ENCODE assay signal across 21 mouse cellular contexts in the genomic region with DNA sequence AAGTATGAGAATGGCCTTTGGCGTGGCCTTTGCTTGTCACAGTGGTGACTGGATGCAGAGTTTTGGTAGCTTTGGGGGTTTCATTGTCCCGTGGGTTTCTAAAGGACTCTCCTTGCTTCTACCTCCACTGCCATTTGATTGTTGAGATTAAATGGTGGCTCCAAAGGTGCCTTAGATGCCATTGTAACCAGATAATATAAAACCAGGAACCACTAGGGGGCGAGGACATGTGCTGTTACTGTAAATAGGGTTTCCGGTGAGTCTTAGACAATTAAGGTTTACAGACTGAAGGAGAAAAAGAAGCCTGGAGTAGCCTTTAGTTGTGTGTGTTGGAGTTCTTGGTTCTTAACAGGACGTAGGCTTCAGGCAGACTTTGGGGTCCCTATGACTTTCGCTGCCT. TPM values are rescaled to one million over a fixed set of nuclear protein-coding genes. Genes with fewer than 3 reads are reported as not detected.
DNase-seq lines count a peak whose midpoint lies in the region; ATAC-seq and TF ChIP-seq lines count a peak whose summit lies in the region.
"Had no signal": no experiment of that assay in that cellular context is flagged by ENCODE, and none has a peak within 500 bp of the region (broad histone marks: within the 10 kb centered on the region; RNA-seq: fewer than 3 reads in every experiment).

No protein-coding gene starts in this region.

- TF ChIP-seq POLR2A in CH12.LX (IDR thresholded peaks at IDR 0.05; ENCODE audit: low read depth, low read length), result no peak

- WGBS in heart, embryonic 10.5 days, result 63% methylated on average over 6 of the region's 6 CpGs
- 70% methylated on average over 6 of the region's 6 CpGs for WGBS in lung, embryonic 14.5 days

- H3K27me3 ChIP-seq in heart, embryonic 10.5 days (ENCODE audit: insufficient read depth, poor library complexity, severe bottlenecking), result no peaks in the 10 kb centered on the region
- H3K27me3 ChIP-seq in lung, embryonic 14.5 days (ENCODE audit: insufficient read depth, low read length), result no peaks in the 10 kb centered on the region
- no peaks in the 10 kb centered on the region for H3K27me3 ChIP-seq in CH12.LX (replicated peaks)
- H3K27me3 ChIP-seq: embryonic facial prominence, embryonic 15.5 days; neural tube, embryonic 13.5 days had no signal

- TF ChIP-seq CTCF in lung, embryonic 14.5 days (IDR thresholded peaks at IDR 0.05; ENCODE audit: low read depth), result peak; percentile 38
- TF ChIP-seq CTCF in CH12.LX (conservative IDR thresholded peaks at IDR 0.05 in 1 of 2, IDR thresholded peaks at IDR 0.05 in 1 of 2; ENCODE audit: low read depth in 2 of 2, low read length in 2 of 2), result peak in 1 of 2 experiments; percentile 54; a peak in 2 of 4 replicates

- no peak overlapping the region for H3K4me2 ChIP-seq in lung, embryonic 14.5 days
- no peak overlapping the region for H3K4me2 ChIP-seq in CH12.LX (ENCODE audit: insufficient read depth, low read depth, poor library complexity, severe bottlenecking)
- H3K4me2 ChIP-seq: embryonic facial prominence, embryonic 15.5 days; neural tube, embryonic 13.5 days had no signal

- no peak for TF ChIP-seq EP300 in CH12.LX (IDR thresholded peaks at IDR 0.05; ENCODE audit: low read length)

- H3K9ac ChIP-seq in lung, embryonic 14.5 days, result no peak overlapping the region
- no peak overlapping the region for H3K9ac ChIP-seq in CH12.LX (ENCODE audit: insufficient read depth, low read depth)
- H3K9ac ChIP-seq: embryonic facial prominence, embryonic 15.5 days; neural tube, embryonic 13.5 days had no signal

- H3K9me3 ChIP-seq in heart, embryonic 10.5 days, result no peaks in the 10 kb centered on the region
- H3K9me3 ChIP-seq in lung, embryonic 14.5 days (ENCODE audit: low read depth, low read length), result no peaks in the 10 kb centered on the region
- no peaks in the 10 kb centered on the region for H3K9me3 ChIP-seq in CH12.LX (replicated peaks; ENCODE audit: low read length)
- H3K9me3 ChIP-seq: embryonic facial prominence, embryonic 15.5 days; neural tube, embryonic 13.5 days had no signal

- H3K79me2 ChIP-seq in CH12.LX (replicated peaks; ENCODE audit: control insufficient read depth, extremely low read depth, insufficient read depth, poor library complexity, severe bottlenecking), result no peaks in the 10 kb centered on the region

- intact Hi-C loops in heart, postnatal 10 days (cut with DNase I), result loop anchor here (5.0 kb wide), 2 partner anchors 163 to 568 kb away; no protein-coding TSS in a partner anchor
- intact Hi-C loops in left cerebral cortex, postnatal 10 days (cut with DNase I), result no loop called here

- H3K36me3 ChIP-seq in heart, embryonic 10.5 days, result no peaks in the 10 kb centered on the region
- H3K36me3 ChIP-seq in lung, embryonic 14.5 days (ENCODE audit: insufficient read depth), result no peaks in the 10 kb centered on the region
- no peaks in the 10 kb centered on the region for H3K36me3 ChIP-seq in CH12.LX (replicated peaks in 1 of 2; ENCODE audit: control insufficient read depth in 1 of 2, insufficient read depth in 1 of 2, low read length in 1 of 2)
- H3K36me3 ChIP-seq: embryonic facial prominence, embryonic 15.5 days; neural tube, embryonic 13.5 days had no signal

- TF ChIP-seq RAD21 in CH12.LX (IDR thresholded peaks at IDR 0.05; ENCODE audit: low read depth, low read length), result no peak; the same call in 1 of the 2 replicates

- ATAC-seq in lung, embryonic 14.5 days (ENCODE audit: insufficient read depth), result no peak
- ATAC-seq: forebrain, embryonic 14.5 days had no signal

- no peak overlapping the region for H3K4me3 ChIP-seq in heart, embryonic 10.5 days
- H3K4me3 ChIP-seq in lung, embryonic 14.5 days (ENCODE audit: low read depth, low read length), result no peak overlapping the region
- H3K4me3 ChIP-seq in CH12.LX (replicated peaks in 1 of 3; ENCODE audit: low read depth in 2 of 3, low read length in 2 of 3, poor library complexity in 1 of 3), result no peak overlapping the region
- H3K4me3 ChIP-seq: embryonic facial prominence, embryonic 15.5 days; neural tube, embryonic 13.5 days had no signal

- dilution Hi-C loops in CH12.LX (cut with MboI; ENCODE audit: extremely low pct_ligation_motif_present, extremely low pct_unique_long_range_greater_than_20kb, low sequenced_read_pairs), result no loop called here

- H3K27ac ChIP-seq in heart, embryonic 10.5 days, result peak overlapping the region; percentile 57
- no peak overlapping the region for H3K27ac ChIP-seq in lung, embryonic 14.5 days (ENCODE audit: low read depth)
- no peak overlapping the region for H3K27ac ChIP-seq in CH12.LX (ENCODE audit: insufficient read depth, low read depth)
- H3K27ac ChIP-seq: embryonic facial prominence, embryonic 15.5 days; macrophage; neural tube, embryonic 13.5 days had no signal

- no peak for DNase-seq in heart, embryonic 10.5 days (ENCODE audit: low spot score)
- DNase-seq in heart, postnatal 10 days, result no peak
- DNase-seq in lung, embryonic 14.5 days, result peak; percentile 36
- no peak for DNase-seq in lung, postnatal 10 days
- peak; percentile 14 for DNase-seq in CH12.LX (ENCODE audit: extremely low read depth)
- peak; percentile 65 for DNase-seq in ZHBTc4 (ENCODE audit: low read depth, low spot score)
- DNase-seq in left cerebral cortex, postnatal 10 days (ENCODE audit: extremely low spot score in 1 of 2, low spot score in 2 of 2), result no peak
- DNase-seq: adrenal gland, postnatal 36 days; kidney, adult 8-10 months; spleen, adult 18-20 months had no signal

- peaks cover 55% of the 10 kb centered on the region for H3K4me1 ChIP-seq in heart, embryonic 10.5 days
- no peaks in the 10 kb centered on the region for H3K4me1 ChIP-seq in lung, embryonic 14.5 days (ENCODE audit: insufficient read depth)
- H3K4me1 ChIP-seq in CH12.LX (ENCODE audit: control insufficient read depth in 1 of 2, insufficient read depth in 2 of 2), result 0 out of 4 replicates have a peak, but pooled peaks cover 0 to 3% of the 10 kb centered on the region in 2 experiments

- in situ Hi-C loops in CH12.LX (cut with MboI; ENCODE audit: low pct_ligation_motif_present, low pct_unique_long_range_greater_than_20kb, low sequenced_read_pairs), result loop anchor here (25.0 kb wide), 1 partner anchor 173 kb away; no protein-coding TSS in a partner anchor

TF ChIP-seq in CH12.LX, 34 proteins besides CTCF, POLR2A, EP300 and RAD21:
- TF ChIP-seq POLR2AphosphoS2 (IDR thresholded peaks at IDR 0.05; ENCODE audit: low read depth, low read length) (no peak), RCOR1 (conservative IDR thresholded peaks at IDR 0.05; ENCODE audit: low read depth, low read length) (no peak), MAX (IDR thresholded peaks at IDR 0.05; ENCODE audit: low read length) (peak; percentile 14; the same call in 1 of the 2 replicates), MAZ (IDR thresholded peaks at IDR 0.05; ENCODE audit: low read depth, low read length) (no peak), MYC (IDR thresholded peaks at IDR 0.05; ENCODE audit: low read depth, low read length) (0 out of 2 replicates have a peak, but pooled peaks have one; percentile 23), CHD2 (IDR thresholded peaks at IDR 0.05; ENCODE audit: low read length) (no peak)

RNA-seq across cellular contexts. Expression of a gene that starts 26.1 kb away (rescaled TPM):
- 5.6 and 19.8 TPM in 2 replicates for polyA plus RNA-seq in heart, embryonic 10.5 days (2016; fragmentation: Nextera tagmentation; extraction: Ambion mirVana)
- 1,000 to 10,000 TPM; 1,032 to 1,091 TPM for total RNA-seq in heart, postnatal 10 days (2021)
- 0.43 and 3.6 TPM in 2 replicates for polyA plus RNA-seq in lung, embryonic 14.5 days (2014; fragmentation: Nextera tagmentation; extraction: Ambion mirVana)
- total RNA-seq in CH12.LX (2012; rRNA removed) (not detected in 2 replicates), CH12.LX (2014; rRNA removed) (not detected in 2 replicates)
- not detected in 2 replicates for polyA plus RNA-seq in CH12.LX (2012; ENCODE audit: insufficient read length, low read depth)
- under 1 TPM; 0.45 to 0.73 TPM for total RNA-seq in left cerebral cortex, postnatal 10 days (2021)
- total RNA-seq: common myeloid progenitor, adult 5-6 weeks; hematopoietic stem cell, adult 5-6 weeks had no signal
- polyA plus RNA-seq: liver, adult 2 months; macrophage had no signal

RNA-seq across cellular contexts. Expression of a gene that starts 50.2 kb away (rescaled TPM):
- polyA plus RNA-seq in heart, embryonic 10.5 days (2016; fragmentation: Nextera tagmentation; extraction: Ambion mirVana), result 0.27 and 0.57 TPM in 2 replicates
- not detected for total RNA-seq in heart, postnatal 10 days (2021)
- polyA plus RNA-seq in lung, embryonic 14.5 days (2014; fragmentation: Nextera tagmentation; extraction: Ambion mirVana), result not detected in 2 replicates
- total RNA-seq in CH12.LX (2012; rRNA removed) (not detected in 2 replicates), CH12.LX (2014; rRNA removed) (not detected in 2 replicates)
- polyA plus RNA-seq in CH12.LX (2012; ENCODE audit: insufficient read length, low read depth), result not detected in 2 replicates
- total RNA-seq in left cerebral cortex, postnatal 10 days (2021), result under 1 TPM; 0.71 to 0.86 TPM
- total RNA-seq: adrenal gland, postnatal 36 days; common myeloid progenitor, adult 5-6 weeks; ES-E14; gastrocnemius, adult 18-20 months; heart, adult 8-10 months; hematopoietic stem cell, adult 5-6 weeks; liver, adult 2 months had no signal
- polyA plus RNA-seq: liver, adult 2 months; macrophage; stomach, embryonic 16.5 days had no signal

Comparison
In these comparisons a context has a peak if more than half of its experiments do, and no peak if none do; other contexts are left out.
1. DNase-seq: peak in lung, embryonic 14.5 days (single experiment), CH12.LX (single experiment) and ZHBTc4 (single experiment); none in heart, embryonic 10.5 days (single experiment), heart, postnatal 10 days (0 of 2), lung, postnatal 10 days (single experiment) and left cerebral cortex, postnatal 10 days (0 of 2).
2. RNA of a gene that starts 26.1 kb away (total RNA-seq): 1,032 to 1,091 TPM in heart, postnatal 10 days; 0.45 to 0.73 TPM in left cerebral cortex, postnatal 10 days and not detected in CH12.LX; every median in the first group is over 100 times any median in the second.